Mouse (Mus musculus) intestine, embryonic 16.5 days (tissue): ENCODE data around the gene P2ry12. TPM values are rescaled to one million over a fixed set of nuclear protein-coding genes. Genes with fewer than 3 reads are reported as not detected.

Experiments
- ATAC-seq: fragments of 200-750 bp; cut with Nextera tagmentation; 2 replicates; pipeline ENCODE4 v1.8.0; 2017; ENCODE audit warnings: moderate TSS enrichment, moderate library complexity
- H3K27ac ChIP-seq: fragments of 300-500 bp; sonication (generic); 2 replicates; pipeline ENCODE4 v1.5.1; 2014; ENCODE audit warnings: mild to moderate bottlenecking, low read length
- H3K27me3 ChIP-seq: fragments of 300-500 bp; sonication (generic); replicated peaks from 2 replicates; pipeline ENCODE4 v1.6.1; 2014; ENCODE audit warnings: low read length, control low read depth, mixed read lengths; ENCODE audit not compliant: control insufficient read depth, insufficient read depth
- H3K36me3 ChIP-seq: fragments of 300-500 bp; sonication (generic); 2 replicates; pipeline ENCODE4 v1.6.1; 2014; ENCODE audit warnings: low read length, control low read depth; ENCODE audit not compliant: control insufficient read depth, insufficient read depth
- H3K4me1 ChIP-seq: fragments of 300-500 bp; sonication (generic); 2 replicates; pipeline ENCODE4 v1.6.1; 2014; ENCODE audit warnings: low read length, control low read depth, mixed read lengths; ENCODE audit not compliant: control insufficient read depth, insufficient read depth
- H3K4me2 ChIP-seq: fragments of 300-500 bp; sonication (generic); 2 replicates; pipeline ENCODE4 v1.6.1; 2014; ENCODE audit warnings: low read depth, low read length, control low read depth
- H3K4me3 ChIP-seq: fragments of 300-500 bp; sonication (generic); 2 replicates; pipeline ENCODE4 v1.5.1; 2014; ENCODE audit warnings: mild to moderate bottlenecking, low read length
- H3K9ac ChIP-seq: fragments of 300-500 bp; sonication (generic); 2 replicates; pipeline ENCODE4 v1.6.1; 2014; ENCODE audit warnings: low read depth, low read length
- H3K9me3 ChIP-seq: fragments of 300-500 bp; sonication (generic); 2 replicates; pipeline ENCODE4 v1.6.1; 2016; ENCODE audit warnings: low read length, control low read depth; ENCODE audit not compliant: control insufficient read depth
- WGBS: fragments of 180-500 bp; shearing (Covaris S2); extraction: QIAGEN DNeasy Blood & Tissue Kit; methylation state at CpG from one replicate; pipeline ENCODE4 v1.1.7; 2014; 5-methylcytosine and 5-hydroxymethylcytosine counted together
- polyA plus RNA-seq: library from polyadenylated mRNA; unstranded; fragments of >200 nt; fragmentation: Nextera tagmentation; extraction: Ambion mirVana; gene quantifications from 2 replicates; pipeline ENCODE4 v1.2.1, GENCODE M21; 2015

The P2ry12 gene
- polyA plus RNA-seq, 1 experiment from 2014 or later, result 1.7 TPM

DNA sequence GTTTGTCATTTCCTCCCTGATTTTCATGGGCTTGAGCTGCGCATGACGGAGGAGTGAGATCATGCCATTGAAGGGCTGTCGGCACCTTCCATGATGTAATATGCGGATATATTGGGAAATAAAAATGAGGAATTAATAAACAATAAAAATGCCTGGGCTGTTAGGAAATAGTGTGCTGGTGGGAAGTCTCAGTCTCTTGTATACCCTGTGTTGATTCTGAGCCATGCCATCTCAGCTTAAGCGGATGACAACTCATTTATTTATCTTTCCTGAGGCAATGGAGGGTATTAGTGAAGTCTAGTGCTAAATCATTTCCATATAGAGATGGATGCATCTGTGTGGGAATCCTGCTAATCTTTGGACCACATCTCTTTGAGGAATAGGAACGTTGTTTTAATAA, 14.6 kb downstream of the P2ry12 start:
- Histone ChIP-seq H3K27ac (no peak overlapping the region), H3K27me3 (no peaks in the 10 kb centered on the region), H3K9ac (no peak overlapping the region), H3K9me3 (no peaks in the 10 kb centered on the region), H3K36me3 (no peaks in the 10 kb centered on the region), H3K4me3 (no peak overlapping the region), H3K4me1 (no peaks in the 10 kb centered on the region), H3K4me2 (no peak overlapping the region)
- 85% methylated on average over 6 of the region's 6 CpGs for WGBS
- ATAC-seq, result no peak

DNA sequence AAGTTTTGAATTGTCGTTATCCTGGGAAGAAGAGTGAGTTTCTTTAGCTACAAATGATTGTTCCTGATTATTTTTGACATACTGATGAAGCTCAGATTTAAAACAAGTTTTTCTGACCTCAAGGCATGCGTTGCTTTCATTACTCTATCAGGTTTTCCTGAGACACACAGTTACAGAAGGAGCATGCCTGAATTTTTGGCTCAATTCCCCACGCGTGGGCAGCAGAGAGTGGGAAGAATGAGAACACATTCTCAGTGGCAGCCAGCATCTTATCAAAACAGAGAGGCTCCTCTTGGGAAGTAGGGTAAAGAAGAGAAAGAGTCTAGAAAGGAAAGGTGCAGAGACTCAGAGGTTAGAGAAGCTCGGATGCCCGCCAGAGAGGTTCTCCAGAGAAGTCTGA, 19.3 kb downstream of the P2ry12 start:
- ATAC-seq, result no peak
- H3K4me3 ChIP-seq, result no peak overlapping the region
- no peaks in the 10 kb centered on the region for H3K4me1 ChIP-seq
- no peak overlapping the region for H3K9ac ChIP-seq
- no peak overlapping the region for H3K27ac ChIP-seq
- no peaks in the 10 kb centered on the region for H3K36me3 ChIP-seq
- no peaks in the 10 kb centered on the region for H3K9me3 ChIP-seq
- no peak overlapping the region for H3K4me2 ChIP-seq
- 73% methylated on average over 6 of the region's 6 CpGs for WGBS
- H3K27me3 ChIP-seq, result no peaks in the 10 kb centered on the region

DNA sequence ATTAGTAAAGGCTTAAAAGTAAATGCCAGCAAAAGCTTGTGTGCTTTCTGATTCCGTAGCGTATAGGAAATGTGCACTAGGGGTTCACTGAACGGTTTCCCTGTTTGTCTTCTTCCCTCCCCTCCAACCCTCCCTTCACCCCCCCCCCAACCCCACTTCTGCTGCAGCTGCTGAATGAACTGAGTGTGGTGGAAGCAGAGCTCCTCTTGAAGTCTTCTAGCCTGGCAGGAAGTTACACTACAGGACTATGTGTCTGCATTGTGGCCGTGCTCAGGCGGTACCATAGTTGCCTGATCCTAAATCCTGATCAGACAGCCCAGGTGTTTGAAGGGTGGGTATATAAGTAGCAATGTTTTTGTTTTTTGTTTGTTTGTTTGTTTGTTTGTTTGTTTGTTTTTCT, 27.8 kb downstream of the P2ry12 start:
- H3K27me3 ChIP-seq, result no peaks in the 10 kb centered on the region
- H3K4me3 ChIP-seq, result no peak overlapping the region
- H3K4me2 ChIP-seq, result no peak overlapping the region
- no peaks in the 10 kb centered on the region for H3K4me1 ChIP-seq
- H3K9ac ChIP-seq, result no peak overlapping the region
- 55% methylated on average over 5 of the region's 5 CpGs for WGBS
- H3K9me3 ChIP-seq, result no peaks in the 10 kb centered on the region
- no peaks in the 10 kb centered on the region for H3K36me3 ChIP-seq
- ATAC-seq, result no peak
- no peak overlapping the region for H3K27ac ChIP-seq

DNA sequence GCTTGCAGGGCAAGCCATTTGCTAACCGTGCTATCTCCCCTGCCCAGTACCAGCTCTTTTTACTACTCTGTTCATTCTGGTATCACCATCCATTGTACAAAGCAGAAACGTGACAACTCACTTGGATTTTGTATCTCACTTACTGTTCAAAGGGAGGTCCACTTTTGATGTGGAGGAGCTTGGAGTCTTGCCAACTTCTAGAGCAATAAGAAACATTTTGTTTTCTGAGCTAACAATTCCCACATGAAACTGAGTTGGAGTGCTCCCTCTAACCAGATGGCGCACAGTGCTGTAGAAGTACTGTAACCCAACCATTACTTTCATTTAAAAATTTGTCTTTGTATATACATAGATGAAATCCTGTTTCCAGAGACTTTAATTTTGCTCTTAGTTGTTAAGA, 31.8 kb downstream of the P2ry12 start:
- Histone ChIP-seq H3K4me1 (peaks cover 5% of the 10 kb centered on the region; the same call in 1 of the 2 replicates), H3K27me3 (no peaks in the 10 kb centered on the region), H3K4me2 (no peak overlapping the region), H3K9me3 (no peaks in the 10 kb centered on the region), H3K9ac (no peak overlapping the region), H3K36me3 (no peaks in the 10 kb centered on the region), H3K27ac (no peak overlapping the region), H3K4me3 (no peak overlapping the region)
- ATAC-seq, result no peak
- 76% methylated on average over 3 of the region's 3 CpGs for WGBS

DNA sequence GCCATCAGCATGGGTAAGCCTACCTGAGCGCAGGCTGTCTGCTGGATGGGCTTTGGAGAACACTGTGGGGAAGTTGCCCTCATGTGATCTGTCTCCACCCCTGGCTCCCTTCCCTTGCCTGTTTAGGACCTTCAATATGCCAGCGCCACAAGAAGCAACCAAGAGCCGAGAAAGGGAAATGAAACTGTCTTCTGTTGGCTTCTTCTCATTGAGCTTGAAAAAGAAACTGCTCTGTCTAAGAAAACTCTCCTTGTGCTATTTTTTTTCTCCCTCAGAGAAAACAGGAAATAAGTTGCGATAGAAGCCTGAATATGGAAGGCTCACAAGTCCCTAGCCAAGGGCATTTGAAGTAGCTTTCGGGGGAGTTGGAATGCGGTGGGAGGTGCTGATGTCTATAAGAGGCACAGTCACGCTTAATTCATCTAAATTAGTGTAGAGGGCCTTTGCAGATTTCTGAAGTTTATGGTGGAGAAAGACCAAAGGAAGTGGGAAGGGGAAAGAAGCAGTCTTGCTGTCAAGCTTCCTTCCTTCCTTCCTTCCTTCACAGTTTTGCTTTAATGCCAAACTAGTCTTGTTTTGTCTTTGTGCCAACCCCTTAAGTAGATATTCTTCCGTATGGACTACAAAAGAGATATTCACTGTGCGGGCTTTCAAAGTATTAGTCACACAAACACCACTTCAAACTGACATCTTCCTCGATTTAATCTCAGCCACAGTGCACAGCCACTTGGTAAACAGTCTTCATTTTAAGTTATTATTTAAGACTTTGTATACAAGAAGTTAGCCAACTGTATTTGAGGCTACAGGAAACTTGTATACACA, 33.7 kb downstream of the P2ry12 start:
- H3K27me3 ChIP-seq, result no peaks in the 10 kb centered on the region
- no peak overlapping the region for H3K4me3 ChIP-seq
- H3K27ac ChIP-seq, result peak overlapping the region; percentile 56
- H3K9me3 ChIP-seq, result no peaks in the 10 kb centered on the region
- peaks cover 5% of the 10 kb centered on the region; the same call in 1 of the 2 replicates for H3K4me1 ChIP-seq
- no peak overlapping the region; the same call in 1 of the 2 replicates for H3K9ac ChIP-seq
- peak overlapping the region; percentile 17; the same call in 1 of the 2 replicates for H3K4me2 ChIP-seq
- ATAC-seq, result peak; percentile 67
- no peaks in the 10 kb centered on the region for H3K36me3 ChIP-seq
- 54% methylated on average over 10 of the region's 10 CpGs for WGBS

DNA sequence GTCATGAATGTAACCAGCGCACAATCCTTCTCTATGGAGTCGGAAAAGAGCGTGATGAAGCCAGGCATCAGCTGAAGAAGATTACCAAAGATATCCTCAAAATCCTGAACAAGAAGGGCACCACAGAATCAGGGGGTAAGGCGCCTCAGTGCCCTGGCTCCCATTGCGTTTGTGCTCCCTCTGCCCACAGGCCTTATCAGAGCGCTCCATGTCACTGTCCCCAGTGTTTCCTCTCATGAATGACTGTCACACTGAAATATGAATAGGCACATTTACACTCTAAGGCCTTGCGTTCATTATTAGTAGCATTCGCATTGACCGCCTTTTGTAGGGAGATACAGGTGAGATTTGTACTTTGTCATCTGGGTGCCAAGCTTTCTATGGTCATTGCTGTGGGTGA, 35.0 kb downstream of the P2ry12 start:
- Histone ChIP-seq H3K4me1 (peaks cover 5% of the 10 kb centered on the region; the same call in 1 of the 2 replicates), H3K9me3 (no peaks in the 10 kb centered on the region), H3K4me2 (no peak overlapping the region), H3K9ac (no peak overlapping the region), H3K27me3 (no peaks in the 10 kb centered on the region), H3K36me3 (no peaks in the 10 kb centered on the region), H3K27ac (no peak overlapping the region), H3K4me3 (no peak overlapping the region)
- ATAC-seq, result no peak
- 97% methylated on average over 9 of the region's 9 CpGs for WGBS

DNA sequence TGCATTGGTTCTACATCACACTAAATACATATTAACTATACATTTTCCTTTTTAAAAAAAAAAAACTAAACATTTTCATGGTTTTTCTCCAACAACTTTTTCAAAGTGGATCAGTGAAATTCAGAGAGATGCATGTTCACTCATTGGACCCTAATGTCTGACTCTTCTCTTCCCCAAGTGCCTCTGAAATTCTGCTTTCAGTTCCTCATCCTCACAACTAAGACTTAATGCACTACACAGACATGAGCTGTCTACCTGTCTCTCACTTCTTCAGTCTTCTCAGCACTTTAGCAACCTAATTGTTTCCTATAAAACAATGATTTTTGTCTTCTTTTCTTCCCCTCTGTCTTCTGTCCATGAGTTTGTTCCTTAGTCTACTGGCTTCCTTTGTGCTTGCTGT, 37.3 kb downstream of the P2ry12 start:
- H3K27me3 ChIP-seq, result no peaks in the 10 kb centered on the region
- H3K9me3 ChIP-seq, result no peaks in the 10 kb centered on the region
- H3K36me3 ChIP-seq, result no peaks in the 10 kb centered on the region
- no peak for ATAC-seq
- peaks cover 5% of the 10 kb centered on the region; the same call in 1 of the 2 replicates for H3K4me1 ChIP-seq
- no peak overlapping the region for H3K9ac ChIP-seq
- no peak overlapping the region for H3K4me2 ChIP-seq
- H3K27ac ChIP-seq, result no peak overlapping the region
- no peak overlapping the region for H3K4me3 ChIP-seq

DNA sequence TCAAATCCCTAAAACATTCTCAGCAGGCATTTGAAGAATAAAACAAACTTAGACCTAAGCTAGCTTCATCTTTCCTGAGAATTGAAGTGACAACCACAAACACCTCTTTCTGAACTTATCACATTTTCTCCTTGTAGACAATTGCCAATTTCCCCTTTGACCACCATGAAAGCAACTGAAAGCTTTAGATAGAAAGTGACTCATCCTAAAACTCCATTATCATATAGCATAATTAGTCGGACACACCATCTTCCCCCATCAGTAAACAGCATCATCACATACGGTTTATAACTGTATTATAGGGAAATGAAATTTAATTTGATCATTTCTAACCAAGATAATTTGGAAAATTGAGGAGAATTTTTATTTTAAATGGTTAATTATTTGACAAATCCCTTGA, 40.4 kb downstream of the P2ry12 start:
- H3K9me3 ChIP-seq, result no peaks in the 10 kb centered on the region
- H3K4me3 ChIP-seq, result no peak overlapping the region
- H3K9ac ChIP-seq, result no peak overlapping the region
- H3K27ac ChIP-seq, result no peak overlapping the region
- no peaks in the 10 kb centered on the region for H3K27me3 ChIP-seq
- H3K36me3 ChIP-seq, result no peaks in the 10 kb centered on the region
- WGBS, result 87% methylated on average over 2 of the region's 2 CpGs
- no peaks in the 10 kb centered on the region for H3K4me1 ChIP-seq
- no peak for ATAC-seq
- H3K4me2 ChIP-seq, result no peak overlapping the region

DNA sequence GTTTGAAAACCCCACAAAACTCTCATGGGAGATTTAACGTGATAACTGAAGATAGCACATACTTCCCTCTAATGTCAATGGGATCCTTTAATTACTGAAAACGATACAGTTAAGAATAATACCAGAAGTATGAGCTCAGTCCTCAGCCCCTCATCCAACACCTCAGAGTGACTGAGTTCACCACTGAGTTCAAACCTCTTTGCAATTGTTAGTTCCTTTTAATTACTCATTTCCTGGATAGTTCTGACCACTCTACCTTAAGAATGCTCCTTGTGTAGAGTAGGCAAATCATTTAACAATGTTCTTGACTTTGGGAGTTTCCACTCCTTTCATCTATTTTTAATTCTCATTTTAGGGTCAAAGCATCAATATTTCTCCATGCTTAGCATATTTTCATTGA, 43.3 kb downstream of the P2ry12 start:
- ATAC-seq, result no peak
- no peak overlapping the region for H3K27ac ChIP-seq
- no peaks in the 10 kb centered on the region for H3K9me3 ChIP-seq
- H3K36me3 ChIP-seq, result no peaks in the 10 kb centered on the region
- no peak overlapping the region for H3K4me3 ChIP-seq
- H3K9ac ChIP-seq, result no peak overlapping the region
- no peaks in the 10 kb centered on the region for H3K4me1 ChIP-seq
- WGBS, result 86% methylated on average over 2 of the region's 2 CpGs
- no peaks in the 10 kb centered on the region for H3K27me3 ChIP-seq
- no peak overlapping the region for H3K4me2 ChIP-seq

DNA sequence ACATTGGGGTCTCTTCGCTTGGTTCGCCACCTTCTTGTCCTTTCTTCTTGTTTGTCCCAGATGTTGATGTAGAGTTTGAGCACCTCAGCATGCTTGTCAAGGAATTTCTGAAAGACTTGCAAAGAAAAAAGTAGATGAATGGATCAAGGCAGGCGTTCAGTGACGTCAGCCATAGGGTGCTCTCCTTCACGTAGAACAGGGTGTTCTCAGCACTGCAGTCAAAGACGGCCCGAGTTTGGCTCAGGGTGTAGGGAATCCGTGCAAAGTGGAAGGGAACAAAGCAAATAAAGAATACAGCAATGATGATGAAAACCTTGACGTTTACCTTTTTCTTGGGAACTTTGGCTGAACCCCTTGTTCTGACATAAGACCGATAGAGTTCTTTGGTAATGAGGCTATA, 45.5 kb downstream of the P2ry12 start:
- H3K4me3 ChIP-seq, result no peak overlapping the region
- H3K36me3 ChIP-seq, result no peaks in the 10 kb centered on the region
- ATAC-seq, result no peak
- H3K9ac ChIP-seq, result no peak overlapping the region
- H3K27ac ChIP-seq, result no peak overlapping the region
- H3K4me2 ChIP-seq, result no peak overlapping the region
- WGBS, result 92% methylated on average over 10 of the region's 10 CpGs
- H3K9me3 ChIP-seq, result no peaks in the 10 kb centered on the region
- no peaks in the 10 kb centered on the region for H3K27me3 ChIP-seq
- H3K4me1 ChIP-seq, result no peaks in the 10 kb centered on the region
